Mouse (Mus musculus) kidney, postnatal 10 days (tissue): ENCODE results near the gene Nr3c2.

ENCODE experiments used
- DNase-seq: peaks from one replicate; pipeline ENCODE4 v3.0.0; 2021; ENCODE audit warnings: mixed read lengths

Gene Nr3c2

DNA sequence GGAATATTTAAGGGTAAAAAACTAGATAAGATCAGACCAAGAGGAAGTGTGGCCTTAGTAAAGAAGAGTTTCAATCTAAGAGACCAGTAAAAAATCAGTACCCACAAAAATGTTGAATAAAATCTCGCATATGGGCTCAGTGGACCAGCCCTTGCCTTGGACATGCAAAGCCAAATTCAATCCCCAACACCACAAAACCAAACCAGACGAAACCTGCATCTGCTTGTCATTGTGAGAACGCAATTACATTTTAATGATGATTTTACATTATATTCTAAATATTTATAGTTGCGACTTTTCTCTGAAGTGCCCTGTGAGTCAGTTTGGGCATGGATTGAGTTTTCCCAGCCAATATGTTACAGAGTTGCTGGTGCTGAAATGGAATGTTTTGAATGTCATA is 183.4 kb downstream of the Nr3c2 start:
- no peak for DNase-seq

DNA sequence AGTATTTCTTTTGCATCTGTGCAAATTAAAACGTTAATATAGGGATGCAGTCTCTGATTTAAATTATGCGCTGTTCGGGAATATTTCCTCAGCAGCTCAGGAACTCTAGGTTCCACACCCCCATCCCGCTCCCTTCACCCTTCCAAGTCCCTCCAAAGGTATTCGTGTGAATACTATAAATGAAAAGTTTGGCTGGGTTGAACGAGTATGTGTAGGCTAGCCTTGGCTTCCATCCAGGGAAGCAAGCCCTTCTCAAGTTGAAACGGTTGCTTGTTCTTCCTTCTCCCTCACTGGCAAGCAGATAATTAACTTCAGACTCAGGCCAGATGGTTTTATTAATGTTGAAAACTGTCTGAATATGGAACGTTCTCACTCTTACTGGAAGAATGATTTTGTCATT is 186.8 kb downstream of the Nr3c2 start:
- DNase-seq = peak; percentile 17

DNA sequence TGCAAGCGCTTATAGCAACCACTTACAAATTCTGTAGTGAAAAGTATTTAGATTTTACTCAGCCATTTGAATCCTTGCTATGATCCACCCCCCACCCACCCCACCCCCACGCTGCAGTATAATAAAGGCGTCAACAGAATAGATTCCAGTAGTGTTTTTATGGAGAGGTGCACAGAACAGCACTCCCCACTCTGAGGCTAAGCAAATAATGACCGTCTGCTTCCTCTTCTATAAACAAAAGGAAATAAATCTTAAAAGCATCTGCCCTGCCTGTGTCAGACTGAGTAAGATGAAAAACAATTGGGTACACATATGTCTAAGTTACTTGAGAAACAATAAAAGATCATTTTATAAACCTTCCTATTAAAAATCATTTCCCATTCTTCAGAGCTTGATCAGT is 197.5 kb downstream of the Nr3c2 start:
- no peak for DNase-seq

DNA sequence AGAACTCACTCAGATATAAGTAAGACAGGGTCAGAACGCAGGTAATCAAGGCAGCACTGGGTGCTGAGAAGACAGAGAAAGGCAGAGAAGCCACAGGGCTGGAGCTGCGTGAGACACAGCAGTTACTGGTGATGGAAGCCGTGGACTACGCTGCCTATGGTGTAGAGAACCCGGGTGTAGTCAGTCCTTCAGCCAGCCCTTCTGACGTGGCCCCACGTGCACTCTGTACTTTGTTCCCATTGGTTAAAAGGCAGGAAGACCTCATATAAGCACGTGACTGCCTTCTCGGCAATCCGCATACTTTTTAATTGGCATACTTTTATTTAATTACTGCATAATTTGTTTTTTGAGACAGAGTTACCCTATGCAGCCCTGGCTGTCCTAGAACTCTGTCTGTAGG is 198.9 kb downstream of the Nr3c2 start:
- no peak for DNase-seq

- peak; percentile 73 for DNase-seq
These were observed 201.1 kb downstream of the Nr3c2 start for GRCm38 (mm10) chr8:77100370-77100769.

GRCm38 (mm10) chr8:77102879-77103278 is 203.6 kb downstream of the Nr3c2 start:
- peak; percentile 47 for DNase-seq

GRCm38 (mm10) chr8:77112719-77113118 is 213.5 kb downstream of the Nr3c2 start:
- no peak for DNase-seq

GRCm38 (mm10) chr8:77114769-77115168 is 215.5 kb downstream of the Nr3c2 start:
- no peak for DNase-seq

- DNase-seq = no peak
These were observed 217.3 kb downstream of the Nr3c2 start for GRCm38 (mm10) chr8:77116419-77117079.

- DNase-seq = peak; percentile 39
These were observed 221.7 kb downstream of the Nr3c2 start for GRCm38 (mm10) chr8:77120810-77121570.

- DNase-seq = peak; percentile 13
These were observed 222.3 kb downstream of the Nr3c2 start for GRCm38 (mm10) chr8:77121571-77121890.

DNA sequence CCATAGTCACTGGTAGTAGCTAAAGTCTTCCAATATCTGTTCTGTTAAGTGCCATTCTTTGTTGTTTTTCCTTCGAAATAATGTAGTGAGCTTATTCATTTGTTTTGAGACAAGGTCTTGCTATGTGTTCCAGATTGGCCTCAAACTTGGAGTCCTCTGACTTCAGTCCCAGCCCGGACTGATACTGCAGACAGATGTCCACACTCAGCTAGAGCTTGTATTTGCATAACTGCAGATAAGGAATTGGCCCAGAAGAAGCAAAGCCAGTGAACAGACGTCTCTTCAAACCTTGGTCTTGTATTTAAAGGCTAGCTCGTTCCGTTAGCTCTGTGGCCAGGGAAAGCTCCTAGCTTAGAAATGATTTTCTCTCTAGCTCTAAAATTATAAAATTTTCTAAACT is 223.1 kb downstream of the Nr3c2 start:
- no peak for DNase-seq

DNA sequence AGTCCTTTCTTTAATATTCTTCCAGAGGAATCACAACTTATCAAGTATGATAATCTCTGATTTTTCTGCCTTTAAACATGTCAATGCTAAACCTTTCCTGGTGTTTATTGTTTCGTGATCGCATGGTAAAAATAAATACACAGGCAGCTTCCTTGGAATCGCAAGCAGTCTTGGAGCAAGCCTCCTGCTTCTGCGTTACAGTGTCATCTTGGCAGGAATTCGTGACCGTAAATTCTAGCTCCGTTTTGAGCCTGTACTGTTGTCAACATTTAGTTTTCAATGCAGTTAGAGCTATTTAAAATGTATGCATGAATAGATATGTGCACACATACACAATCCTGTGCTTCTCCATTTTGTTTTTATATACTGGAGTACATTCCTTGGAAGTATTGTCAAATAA is 226.5 kb downstream of the Nr3c2 start:
- no peak for DNase-seq

DNA sequence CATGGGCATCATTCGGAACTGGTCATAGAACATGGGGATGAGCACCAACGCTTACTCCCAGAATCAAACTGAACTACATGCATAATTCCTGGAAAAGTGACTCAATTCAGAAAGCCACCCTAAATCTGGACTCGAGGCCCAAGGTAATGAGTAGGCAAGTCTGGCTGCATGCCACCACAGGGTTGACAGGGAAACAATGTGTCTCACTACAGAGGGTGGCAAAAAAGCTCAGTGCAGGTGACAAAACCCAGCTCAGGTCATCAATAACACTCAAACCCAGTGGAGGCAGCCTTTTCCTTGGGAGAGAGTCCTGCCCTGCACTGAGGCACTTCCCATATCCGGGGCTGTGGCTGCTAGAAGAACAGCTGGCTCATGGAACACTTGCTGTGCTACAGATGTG is 228.8 kb downstream of the Nr3c2 start:
- DNase-seq = no peak

GRCm38 (mm10) chr8:77132903-77133637 is 233.8 kb downstream of the Nr3c2 start:
- DNase-seq = peak; percentile 81

DNA sequence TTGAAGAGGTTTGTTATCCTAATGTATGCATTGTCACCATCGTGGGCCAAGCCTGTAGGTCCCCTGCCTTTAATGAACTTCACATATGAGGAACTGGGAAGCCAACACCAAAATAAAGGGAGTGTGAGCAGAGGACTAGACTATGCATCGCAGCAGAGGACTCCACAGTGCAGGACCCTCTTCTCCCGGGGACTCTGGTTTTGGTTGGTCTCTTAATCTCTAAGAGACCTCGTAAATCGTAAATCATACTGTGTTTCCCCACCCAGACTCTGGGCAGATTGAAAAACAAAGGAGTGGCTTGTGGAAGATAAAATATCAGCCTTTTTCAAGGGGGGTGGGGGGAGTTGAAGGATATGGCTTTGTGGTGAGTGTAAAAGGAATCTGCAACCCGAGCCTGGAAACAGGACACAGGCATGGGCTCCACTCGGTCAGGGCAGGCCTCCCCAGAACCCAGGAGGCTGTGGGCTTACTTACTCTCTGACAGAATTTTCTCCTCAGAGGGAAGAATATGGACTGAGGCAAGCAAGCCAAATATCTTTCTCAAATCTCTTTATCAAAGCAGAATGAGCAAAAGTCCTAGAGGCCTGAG is 234.6 kb downstream of the Nr3c2 start:
- DNase-seq = no peak

GRCm38 (mm10) chr8:77145285-77145684 is 246.0 kb downstream of the Nr3c2 start:
- no peak for DNase-seq

GRCm38 (mm10) chr8:77154496-77154895 is 255.3 kb downstream of the Nr3c2 start:
- peak; percentile 27 for DNase-seq

DNA sequence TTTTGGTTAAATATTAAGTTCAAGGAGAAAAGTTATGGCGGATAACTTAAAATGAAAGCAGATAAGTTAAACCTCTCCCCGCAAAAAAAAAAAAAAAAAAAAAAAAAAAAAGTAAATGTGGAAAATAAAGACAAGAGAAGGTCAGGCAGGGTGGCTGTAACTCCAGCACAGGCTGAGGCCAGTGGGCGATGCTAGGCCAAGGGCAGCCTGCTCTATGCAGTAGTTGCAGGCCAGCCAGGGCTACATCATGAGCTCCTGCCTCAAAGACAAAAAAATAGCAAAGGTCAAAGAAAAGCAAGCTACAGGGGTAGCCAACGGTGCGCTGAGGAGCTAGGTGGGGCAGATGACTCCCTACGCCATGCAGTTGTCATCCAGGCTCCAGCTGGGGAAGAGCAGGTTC is 270.1 kb downstream of the Nr3c2 start:
- no peak for DNase-seq

GRCm38 (mm10) chr8:77169757-77170438 is 270.7 kb downstream of the Nr3c2 start:
- DNase-seq = no peak

DNA sequence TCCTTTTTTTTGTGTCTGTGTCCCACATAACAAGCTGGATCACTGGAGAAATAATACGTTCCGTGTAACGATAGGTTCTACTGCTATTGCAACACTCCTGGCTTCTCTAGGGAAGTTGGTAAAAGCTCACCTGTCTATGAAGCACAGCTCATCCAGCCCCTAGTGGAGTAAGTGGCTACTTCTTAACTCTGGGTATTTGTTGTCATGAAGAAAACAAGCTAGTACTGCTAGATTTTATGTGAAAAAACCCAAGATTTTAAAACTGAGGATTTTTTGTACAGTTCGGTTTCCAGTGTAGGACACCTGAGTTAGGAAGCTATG is 271.2 kb downstream of the Nr3c2 start:
- no peak for DNase-seq

DNA sequence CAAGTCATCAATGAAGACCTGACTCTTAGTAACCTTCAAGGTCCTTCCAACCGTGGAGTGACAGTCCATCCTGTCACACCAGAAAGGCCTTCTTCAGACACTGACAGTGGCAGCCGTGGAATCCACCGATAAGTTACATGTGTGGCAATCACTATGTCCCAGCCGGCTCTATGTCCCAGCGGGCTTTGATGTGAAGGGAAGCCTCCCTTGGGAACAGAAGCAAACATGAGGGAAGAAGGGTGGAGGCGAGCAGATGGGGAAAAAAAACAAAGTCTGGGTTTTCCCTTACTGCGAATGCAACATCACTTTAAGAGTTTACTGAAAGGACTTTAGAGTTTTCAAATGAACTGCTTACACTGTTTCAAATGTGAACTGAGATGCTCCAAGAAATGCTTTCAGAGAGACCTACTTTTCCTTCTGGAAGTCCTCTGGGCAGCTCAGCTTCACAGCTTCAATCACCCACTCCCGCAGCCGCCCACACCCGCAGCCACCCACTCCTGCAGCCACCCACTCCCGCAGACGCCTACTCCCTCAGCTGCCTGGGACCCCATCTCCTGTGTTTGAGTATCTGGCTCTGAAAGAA is 273.9 kb downstream of the Nr3c2 start:
- no peak for DNase-seq

GRCm38 (mm10) chr8:77173736-77174135 is 274.5 kb downstream of the Nr3c2 start:
- DNase-seq = peak; percentile 7
